Mouse (Mus musculus) MEL-GATA-1-ER (cell line): Measurements from ENCODE around the gene Tjp2.
"Not testable (repeated sequence)": the region's sequence is repeated elsewhere in the genome, so short reads cannot be mapped to it uniquely, and the experiment has no call there.

Experiments used
- DNase-seq: peaks from one replicate; pipeline ENCODE4 v3.0.0-alpha.2; 2012; ENCODE audit warnings: low read depth; ENCODE audit errors: extremely low read depth

Tjp2 gene

DNA sequence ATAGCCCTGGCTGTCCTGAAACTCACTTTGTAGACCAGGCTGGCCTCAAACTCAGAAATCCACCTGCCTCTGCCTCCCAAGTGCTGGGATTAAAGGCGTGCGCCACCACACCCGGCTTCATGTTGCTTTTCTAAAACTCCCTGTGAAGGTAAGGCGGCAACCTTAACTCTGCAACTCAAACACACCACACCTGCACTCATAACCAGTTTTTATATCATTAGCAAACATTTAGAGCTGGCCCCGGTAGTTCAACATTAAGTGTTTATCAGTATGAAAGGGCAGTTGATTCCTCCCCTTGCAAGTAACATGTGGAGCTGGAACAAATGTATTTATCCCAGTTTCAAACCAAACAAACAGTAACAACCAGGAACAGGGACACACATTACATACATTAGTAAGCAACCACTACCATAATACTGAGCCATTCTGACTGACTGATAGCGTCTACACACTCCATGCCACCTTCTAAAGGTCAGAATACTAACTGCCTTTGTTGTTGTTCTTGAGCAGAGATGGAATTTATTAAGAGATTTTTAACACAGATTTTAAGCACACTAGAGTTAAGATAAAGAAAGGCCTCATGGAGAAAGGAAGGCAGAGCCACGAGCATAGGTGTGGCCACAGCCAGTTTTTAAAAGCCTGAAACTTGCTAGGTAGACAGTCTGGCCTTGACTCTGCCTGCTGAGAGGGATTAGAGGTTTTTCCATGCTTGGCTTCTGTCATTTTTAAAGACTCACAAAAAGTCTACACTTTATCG lies 101.1 kb downstream of the Tjp2 start:
- no peak for DNase-seq

GRCm38 (mm10) chr19:24123087-24123486 lies 101.7 kb downstream of the Tjp2 start:
- no peak for DNase-seq

DNA sequence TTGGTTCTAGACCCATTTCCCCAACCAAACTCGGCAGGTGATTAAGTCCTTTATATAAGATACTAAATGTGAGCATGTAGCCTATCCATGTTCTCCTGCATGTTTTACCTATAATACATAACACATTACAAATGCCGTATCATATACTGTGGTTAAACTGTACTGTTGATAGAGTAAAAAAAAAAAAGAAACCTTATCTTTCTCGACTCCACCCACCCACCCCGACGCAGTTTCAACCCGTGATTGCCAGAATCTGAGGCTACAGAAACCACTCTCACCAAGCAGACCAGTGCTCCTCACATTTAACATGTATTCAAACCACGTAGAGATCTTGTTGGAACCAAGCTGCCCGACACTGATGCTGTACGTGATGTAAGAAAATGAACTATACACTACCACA lies 102.2 kb downstream of the Tjp2 start:
- no peak for DNase-seq

GRCm38 (mm10) chr19:24120811-24121210 lies 104.0 kb downstream of the Tjp2 start:
- no peak for DNase-seq

- DNase-seq: no peak
Observed at GRCm38 (mm10) chr19:24118775-24119174, 106.1 kb downstream of the Tjp2 start.

DNA sequence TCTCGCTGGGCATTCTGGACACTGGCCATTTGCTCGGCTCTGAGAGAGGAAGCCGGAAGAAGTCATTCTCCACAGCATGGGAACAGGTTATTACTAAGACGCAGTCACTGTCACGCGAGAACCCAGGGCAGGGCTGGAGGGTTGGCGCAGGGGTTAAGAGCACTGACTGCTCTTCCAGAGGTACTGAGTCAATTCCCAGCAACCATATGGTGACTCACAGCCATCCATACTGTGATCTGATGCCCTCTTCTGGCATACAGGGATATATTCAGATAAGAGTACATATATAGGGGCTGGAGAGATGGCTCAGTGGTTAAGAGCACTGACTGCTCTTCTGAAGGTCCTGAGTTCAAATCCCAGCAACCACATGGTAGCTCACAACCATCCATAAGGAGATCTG lies 113.2 kb downstream of the Tjp2 start:
- DNase-seq: no peak

DNA sequence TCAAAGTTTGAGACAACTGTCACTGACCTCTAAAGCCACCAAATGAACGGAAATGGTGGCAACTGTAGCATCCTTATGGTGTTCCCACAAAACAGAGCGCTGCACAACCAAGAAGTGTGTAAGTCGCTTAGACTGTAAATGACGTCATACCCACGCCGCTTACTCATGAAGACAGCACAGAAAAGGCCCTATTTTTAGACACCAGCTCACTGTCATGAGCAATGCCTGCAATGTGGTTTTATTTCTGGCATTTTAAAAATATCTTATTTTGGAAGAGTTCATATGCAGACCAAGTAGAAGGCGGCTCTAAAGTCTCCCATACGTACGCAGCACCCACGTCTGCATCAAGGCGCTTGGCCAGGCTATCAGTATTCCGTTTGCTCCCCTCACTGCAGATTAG lies 117.1 kb downstream of the Tjp2 start:
- no peak for DNase-seq

DNA sequence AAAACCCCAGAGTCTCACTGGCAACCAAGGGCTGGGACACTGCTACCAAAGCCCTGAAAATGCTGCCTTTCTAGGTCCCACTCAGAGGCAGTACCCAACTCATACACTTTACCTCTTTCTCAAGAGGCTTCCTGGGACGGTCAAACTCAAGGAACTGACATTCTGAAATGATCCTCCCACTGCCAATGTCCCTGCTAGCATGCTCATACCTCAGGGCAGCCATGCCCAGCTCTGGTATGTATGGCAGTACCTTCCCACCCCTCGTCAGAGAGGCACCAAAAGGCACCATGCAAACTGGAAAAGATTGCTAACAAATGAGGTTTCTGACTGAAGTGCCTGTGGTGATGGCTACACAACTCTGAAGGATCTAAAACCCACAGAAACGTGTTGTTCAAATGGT lies 121.0 kb downstream of the Tjp2 start:
- no peak for DNase-seq

DNA sequence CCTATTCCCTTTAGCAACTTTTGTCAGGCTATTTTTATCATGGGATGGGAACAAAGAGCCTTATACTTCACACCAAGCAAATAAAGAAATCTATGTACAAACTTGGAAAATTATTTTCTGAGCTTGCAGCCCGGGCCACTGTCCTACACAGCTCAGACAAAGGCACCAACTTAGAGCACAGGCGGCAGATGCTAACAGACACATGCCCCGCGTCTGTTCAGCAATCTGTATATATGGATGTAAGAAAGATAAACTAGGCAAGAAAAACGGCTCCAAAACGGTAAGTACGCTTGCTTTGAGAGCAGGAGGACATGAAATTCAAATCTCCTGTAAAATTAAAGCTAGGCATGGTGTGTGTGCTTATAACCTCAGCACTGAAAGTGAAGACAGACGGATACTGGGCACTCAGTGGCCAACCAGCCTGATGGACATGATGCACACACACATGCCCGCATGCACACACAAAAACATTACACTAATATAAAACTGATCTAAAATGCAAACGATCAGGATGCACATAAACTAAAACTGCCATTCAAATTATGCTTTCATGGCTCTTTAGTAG lies 122.2 kb downstream of the Tjp2 start:
- no peak for DNase-seq

GRCm38 (mm10) chr19:24101183-24101582 lies 123.6 kb downstream of the Tjp2 start:
- DNase-seq: peak; percentile 10

DNA sequence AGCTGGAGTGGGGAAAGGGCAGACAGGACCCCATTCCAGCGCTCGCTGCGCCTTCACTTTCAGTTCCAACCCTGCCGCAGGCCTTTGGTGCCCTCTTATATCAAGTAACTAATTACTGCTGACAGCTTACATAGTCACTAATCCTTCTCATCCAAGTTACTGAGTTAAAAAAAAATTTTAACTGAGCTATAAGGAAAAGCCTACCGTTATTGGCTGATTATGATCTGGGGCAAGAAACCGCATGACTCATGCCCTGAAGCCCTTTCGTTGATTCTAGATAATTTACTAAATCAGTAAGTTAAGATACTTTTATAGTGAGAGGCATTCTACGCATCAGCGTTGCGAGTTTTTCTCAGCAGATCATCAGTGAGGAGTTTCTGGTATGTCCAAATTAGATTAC lies 126.1 kb downstream of the Tjp2 start:
- no peak for DNase-seq

DNA sequence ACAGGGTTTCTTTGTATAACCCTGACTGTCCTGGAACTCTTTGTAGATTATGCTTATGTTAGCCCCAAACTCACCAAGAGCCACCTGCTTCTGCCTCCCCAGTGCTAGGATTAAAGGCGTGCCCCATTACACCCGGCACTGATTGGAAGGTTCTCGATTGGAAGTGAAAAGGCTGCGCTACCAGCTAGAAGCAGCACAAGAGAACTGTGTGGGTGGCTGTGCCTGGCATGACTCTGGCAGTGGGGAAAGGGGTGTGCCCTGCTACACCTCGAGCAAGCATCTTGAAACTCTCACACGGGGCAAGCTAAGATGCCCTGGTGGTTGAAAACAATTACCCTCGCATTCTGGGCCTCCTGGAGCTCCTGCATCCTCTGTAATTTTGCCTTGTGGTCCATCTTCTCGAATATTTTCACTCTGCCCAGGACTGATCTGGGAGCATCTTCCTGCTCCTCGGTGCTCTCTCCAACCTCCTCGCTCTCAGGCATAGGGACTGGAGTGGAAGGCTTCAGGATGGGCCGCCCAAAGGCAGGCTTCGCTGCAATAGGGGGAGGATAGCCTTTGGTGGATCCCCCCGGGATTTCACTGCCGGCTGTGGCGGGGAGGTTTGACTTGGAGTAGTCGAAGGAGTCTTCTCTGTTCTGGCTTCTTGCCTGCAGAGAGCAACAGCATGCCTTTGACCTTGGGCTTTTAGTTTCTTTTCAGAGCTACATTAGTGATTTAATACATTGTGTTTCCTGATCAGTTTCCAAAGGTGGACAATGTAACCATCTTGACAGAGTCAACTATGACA lies 127.0 kb downstream of the Tjp2 start:
- no peak for DNase-seq

GRCm38 (mm10) chr19:24092060-24092459 lies 132.8 kb downstream of the Tjp2 start:
- DNase-seq: not testable (repeated sequence)

GRCm38 (mm10) chr19:24090366-24090765 lies 134.5 kb downstream of the Tjp2 start:
- no peak for DNase-seq

DNA sequence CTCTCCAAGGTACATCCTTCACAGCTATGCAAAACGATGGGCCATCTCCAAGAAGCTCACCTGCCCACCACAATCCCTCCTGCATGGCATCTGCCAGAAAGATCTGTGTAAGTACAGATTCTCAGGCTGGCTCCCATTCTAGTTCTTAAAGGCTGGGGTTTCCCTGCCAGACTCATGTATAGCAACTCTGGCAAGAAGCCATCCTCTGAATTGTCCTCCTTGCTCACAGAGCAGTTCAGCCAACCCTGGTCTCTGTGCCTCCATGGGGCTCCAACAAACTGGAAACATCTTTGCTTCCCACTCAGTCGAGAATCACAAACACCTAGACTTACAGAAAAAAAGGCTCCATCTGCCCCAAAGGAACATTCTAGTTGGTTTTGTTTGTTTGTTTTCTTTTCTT lies 139.5 kb downstream of the Tjp2 start:
- DNase-seq: no peak

- no peak for DNase-seq
Observed at GRCm38 (mm10) chr19:24080417-24081080, 144.3 kb downstream of the Tjp2 start.

DNA sequence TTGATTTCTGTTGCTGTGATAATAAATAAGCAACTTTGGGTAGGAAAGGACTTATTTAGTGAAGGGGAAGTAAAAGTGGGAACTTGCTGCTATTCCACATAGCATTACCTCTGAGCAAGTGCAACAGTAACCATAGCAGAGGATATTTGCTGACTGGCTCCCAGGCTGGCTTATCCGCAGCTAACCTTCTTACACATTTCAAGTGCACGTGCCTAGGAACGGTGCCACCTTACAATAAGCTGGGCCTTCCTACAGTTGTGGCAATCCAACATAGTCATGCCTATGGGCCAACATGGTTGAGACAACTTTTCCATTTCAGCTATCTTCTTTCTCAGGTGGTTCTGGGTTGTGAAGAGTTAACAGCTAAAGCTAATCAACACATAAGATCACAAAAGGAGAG lies 147.2 kb downstream of the Tjp2 start:
- DNase-seq: no peak

DNA sequence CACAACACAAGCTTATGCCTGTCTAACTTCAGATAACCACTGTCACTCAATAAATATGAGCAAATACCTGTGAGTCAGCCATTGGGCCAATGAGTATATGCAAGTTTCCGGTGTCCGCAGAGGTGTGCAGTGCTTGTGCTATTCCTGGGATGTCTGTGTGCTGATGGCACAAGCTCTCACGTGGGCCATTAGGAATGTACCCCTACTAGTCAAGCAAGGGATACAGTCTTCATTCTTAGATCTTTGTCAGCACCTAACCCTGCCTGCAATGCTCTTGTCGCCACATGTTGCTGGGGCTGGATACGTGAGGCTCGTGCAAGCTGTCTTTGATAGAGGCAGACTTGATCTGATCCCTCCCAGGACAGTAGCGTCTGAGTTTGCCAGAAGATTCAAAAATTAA lies 148.3 kb downstream of the Tjp2 start:
- DNase-seq: no peak

DNA sequence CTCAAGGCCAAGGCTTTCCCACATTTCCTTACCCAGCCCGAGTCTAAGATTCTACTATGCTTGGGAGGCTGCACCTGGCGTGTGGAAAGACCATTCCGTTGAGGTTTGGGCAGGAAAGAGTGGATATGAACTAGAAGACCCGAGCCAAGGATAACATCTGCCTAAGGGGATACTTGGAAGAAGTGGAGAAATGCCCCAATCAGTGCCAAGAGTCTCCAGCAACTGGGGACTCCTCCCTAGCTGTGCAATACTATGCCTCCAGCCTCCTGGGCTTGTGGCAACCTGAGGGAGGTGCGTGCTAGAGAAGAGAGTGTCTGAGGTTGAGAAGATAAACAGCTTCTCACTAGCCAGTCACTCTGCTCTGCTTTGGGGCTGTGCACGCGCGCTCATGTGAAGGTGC lies 148.9 kb downstream of the Tjp2 start:
- no peak for DNase-seq

- DNase-seq: no peak
Observed at GRCm38 (mm10) chr19:24073155-24073554, 151.7 kb downstream of the Tjp2 start.

DNA sequence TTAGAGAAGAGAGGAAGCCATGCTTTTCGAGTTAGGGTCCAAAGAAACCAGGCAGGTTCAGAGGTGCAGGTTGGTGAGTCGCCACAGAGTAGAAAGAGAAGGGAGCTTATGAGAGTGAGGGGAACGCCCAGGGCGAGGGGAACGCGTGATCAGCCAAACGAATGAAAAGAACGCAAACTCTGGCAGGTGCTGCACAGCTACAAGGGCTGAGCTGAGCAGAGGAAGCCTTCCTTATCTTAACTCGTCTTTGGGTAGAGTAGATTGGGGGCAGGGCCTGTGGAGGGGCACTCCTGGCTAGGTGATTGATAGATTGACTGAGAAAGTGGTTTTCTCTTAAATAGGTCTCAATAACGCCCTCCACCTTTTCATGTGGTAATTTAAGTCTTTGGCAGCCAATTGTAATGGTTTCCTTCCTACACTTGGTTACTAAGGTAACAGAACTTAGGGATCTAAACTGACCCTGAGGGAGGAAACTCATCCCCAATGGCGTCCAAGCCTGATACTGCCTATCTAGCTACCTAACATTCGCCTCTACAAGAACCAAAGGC lies 160.4 kb downstream of the Tjp2 start:
- no peak for DNase-seq

- DNase-seq: no peak
Observed at GRCm38 (mm10) chr19:24063585-24063984, 161.2 kb downstream of the Tjp2 start.
